10 mouse cellular contexts compared by ENCODE assay signal in the genomic region with DNA sequence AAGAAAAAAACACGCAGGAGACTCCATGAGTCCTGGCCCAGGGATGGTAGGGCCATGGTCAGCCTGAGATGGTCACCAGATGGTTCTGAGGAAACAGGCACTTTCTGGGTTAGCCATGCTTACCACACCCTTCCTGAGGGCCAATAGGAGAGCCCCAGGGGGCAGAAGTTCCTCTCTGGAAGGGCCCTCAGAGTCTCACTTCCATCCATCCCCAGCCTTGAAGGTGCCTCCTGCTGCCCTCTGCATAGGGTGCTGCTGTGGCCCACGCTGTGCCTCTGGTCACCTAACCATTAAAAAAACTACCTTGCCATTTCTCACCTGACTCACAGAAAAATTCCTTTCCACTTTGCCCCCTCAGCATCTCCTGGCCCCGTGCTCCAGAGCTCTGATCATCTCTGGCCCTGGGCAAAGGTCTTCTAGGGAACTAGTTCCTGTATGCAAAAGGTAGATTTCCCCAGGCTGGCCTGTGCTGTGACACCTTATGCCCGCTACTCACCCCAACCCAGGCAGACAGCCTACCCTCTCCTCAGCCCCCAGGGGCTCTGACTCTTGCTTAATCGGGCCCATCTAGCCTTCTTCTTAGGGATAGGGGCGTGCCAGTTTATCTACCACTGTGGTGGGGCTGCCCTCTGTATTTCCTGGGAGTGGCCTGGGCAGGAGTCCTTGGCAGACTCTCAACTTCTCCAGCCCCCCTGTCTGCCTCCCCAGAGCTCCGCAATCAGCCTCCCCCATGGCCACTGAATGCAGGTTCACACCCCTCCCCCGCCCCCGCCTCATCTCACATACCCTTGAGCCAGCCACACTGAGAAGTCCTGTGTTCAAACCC. TPM values are rescaled to one million over a fixed set of nuclear protein-coding genes. Genes with fewer than 3 reads are reported as not detected.
A peak's percentile ranks its signal among the peaks of the same experiment; 100 is the strongest.
DNase-seq lines count a peak whose midpoint lies in the region; ATAC-seq and TF ChIP-seq lines count a peak whose summit lies in the region.
"Had no signal": no experiment of that assay in that cellular context is flagged by ENCODE, and none has a peak within 500 bp of the region (broad histone marks: within the 10 kb centered on the region; RNA-seq: fewer than 3 reads in every experiment).

No protein-coding gene starts in this region.

- WGBS in forebrain, embryonic 16.5 days, result 58% methylated on average over 9 of the region's 9 CpGs
- 55% methylated on average over 9 of the region's 9 CpGs for WGBS in forebrain, embryonic 15.5 days
- WGBS in stomach, embryonic 14.5 days, result 50% methylated on average over 9 of the region's 9 CpGs
- 66% methylated on average over 9 of the region's 9 CpGs for WGBS in cerebellum, adult 2 months

- 0 out of 2 replicates have a peak overlapping the region, but pooled peaks have one; percentile 15 for H3K9ac ChIP-seq in forebrain, embryonic 16.5 days (replicated peaks; ENCODE audit: low read depth, low read length)
- H3K9ac ChIP-seq in forebrain, embryonic 15.5 days (replicated peaks), result no peak overlapping the region
- H3K9ac ChIP-seq in stomach, embryonic 14.5 days (replicated peaks; ENCODE audit: low read depth, low read length), result no peak overlapping the region

- no peak for TF ChIP-seq POLR2A in cerebellum, adult 2 months (IDR thresholded peaks at IDR 0.05; ENCODE audit: borderline replicate concordance, insufficient read depth, low read length)

- no peak overlapping the region for H3K4me2 ChIP-seq in forebrain, embryonic 16.5 days (ENCODE audit: low read length)
- H3K4me2 ChIP-seq in forebrain, embryonic 15.5 days (replicated peaks), result no peak overlapping the region
- H3K4me2 ChIP-seq in stomach, embryonic 14.5 days (replicated peaks; ENCODE audit: low read depth, low read length), result 0 out of 2 replicates have a peak overlapping the region, but pooled peaks have one; percentile 0

- no peak overlapping the region for H3K27ac ChIP-seq in forebrain, embryonic 16.5 days (ENCODE audit: low read length)
- no peak overlapping the region for H3K27ac ChIP-seq in forebrain, embryonic 15.5 days (replicated peaks)
- H3K27ac ChIP-seq in stomach, embryonic 14.5 days (ENCODE audit: low read length), result peak overlapping the region; percentile 48; the same call in 1 of the 2 replicates
- no peak overlapping the region for H3K27ac ChIP-seq in cerebellum, adult 2 months (ENCODE audit: insufficient read depth, low read length)
- H3K27ac ChIP-seq: layer of hippocampus, adult 2 months had no signal

- no peak for ATAC-seq in forebrain, embryonic 16.5 days
- ATAC-seq in forebrain, embryonic 15.5 days (replicated peaks), result no peak
- peak; percentile 31; the same call in 1 of the 2 replicates for ATAC-seq in stomach, embryonic 14.5 days (ENCODE audit: insufficient number of reproducible peaks, insufficient read depth, low FRiP score, low read depth)

- H3K27me3 ChIP-seq in forebrain, embryonic 16.5 days (replicated peaks; ENCODE audit: control insufficient read depth, insufficient read depth, low read length), result no peaks in the 10 kb centered on the region
- H3K27me3 ChIP-seq in forebrain, embryonic 15.5 days, result no peaks in the 10 kb centered on the region
- H3K27me3 ChIP-seq in stomach, embryonic 14.5 days (ENCODE audit: control insufficient read depth, insufficient read depth, low read length), result peaks cover 3% of the 10 kb centered on the region; the same call in 1 of the 2 replicates
- no peaks in the 10 kb centered on the region for H3K27me3 ChIP-seq in cerebellum, adult 2 months (ENCODE audit: control insufficient read depth, insufficient read depth, low read length)

- no peaks in the 10 kb centered on the region for H3K36me3 ChIP-seq in forebrain, embryonic 16.5 days (ENCODE audit: control insufficient read depth, insufficient read depth)
- H3K36me3 ChIP-seq in forebrain, embryonic 15.5 days, result no peaks in the 10 kb centered on the region
- H3K36me3 ChIP-seq in stomach, embryonic 14.5 days (ENCODE audit: control insufficient read depth, insufficient read depth, low read length), result no peaks in the 10 kb centered on the region

- no peaks in the 10 kb centered on the region for H3K9me3 ChIP-seq in forebrain, embryonic 16.5 days (ENCODE audit: control insufficient read depth, low read length)
- H3K9me3 ChIP-seq in forebrain, embryonic 15.5 days, result no peaks in the 10 kb centered on the region
- H3K9me3 ChIP-seq in stomach, embryonic 14.5 days (ENCODE audit: control insufficient read depth, low read depth, low read length), result no peaks in the 10 kb centered on the region

- no peak overlapping the region for H3K4me3 ChIP-seq in forebrain, embryonic 16.5 days (replicated peaks; ENCODE audit: low read length)
- H3K4me3 ChIP-seq in forebrain, embryonic 15.5 days, result no peak overlapping the region
- H3K4me3 ChIP-seq in stomach, embryonic 14.5 days (ENCODE audit: low read depth, low read length), result no peak overlapping the region; the same call in 1 of the 2 replicates
- no peak overlapping the region for H3K4me3 ChIP-seq in cerebellum, adult 2 months (replicated peaks; ENCODE audit: insufficient read depth, low read depth, low read length)
- H3K4me3 ChIP-seq: layer of hippocampus, adult 2 months had no signal

- no peak for TF ChIP-seq CTCF in cerebellum, adult 2 months (IDR thresholded peaks at IDR 0.05; ENCODE audit: borderline replicate concordance, insufficient read depth, low read depth, low read length)

- DNase-seq in ovary, postnatal 36 days (ENCODE audit: low spot score), result peak; percentile 29
- DNase-seq in ovary, postnatal 10 days (ENCODE audit: low spot score), result no peak
- DNase-seq in kidney, postnatal 14 days, result peak; percentile 63
- DNase-seq in gastrocnemius, postnatal 36 days, result no peak
- DNase-seq in cerebellum, adult 2 months, result no peak
- DNase-seq: cerebellum, adult 9-11 months had no signal

- intact Hi-C loops in gastrocnemius, postnatal 36 days (cut with DNase I), result no loop called here

- peaks cover 24% of the 10 kb centered on the region for H3K4me1 ChIP-seq in forebrain, embryonic 16.5 days (replicated peaks; ENCODE audit: control insufficient read depth, insufficient read depth, low read length)
- peaks cover 33% of the 10 kb centered on the region for H3K4me1 ChIP-seq in forebrain, embryonic 15.5 days
- H3K4me1 ChIP-seq in stomach, embryonic 14.5 days (ENCODE audit: control insufficient read depth, insufficient read depth, low read length), result peaks cover 3% of the 10 kb centered on the region; the same call in 1 of the 2 replicates
- H3K4me1 ChIP-seq in cerebellum, adult 2 months (ENCODE audit: control insufficient read depth, insufficient read depth, low read length), result peaks cover 22% of the 10 kb centered on the region

RNA-seq across cellular contexts. Expression of a gene that starts 6.0 kb away (rescaled TPM):
- 16.5 and 25.8 TPM in 2 replicates for polyA plus RNA-seq in forebrain, embryonic 16.5 days (2015; fragmentation: Nextera tagmentation; extraction: Ambion mirVana)
- polyA plus RNA-seq in forebrain, embryonic 15.5 days (2015; fragmentation: Nextera tagmentation; extraction: Ambion mirVana), result 16.3 and 17.7 TPM in 2 replicates
- 8.9 and 11.8 TPM in 2 replicates for polyA plus RNA-seq in stomach, embryonic 14.5 days (2014; fragmentation: Nextera tagmentation; extraction: Ambion mirVana)
- 1 to 10 TPM; 1.2 to 1.4 TPM for total RNA-seq in gastrocnemius, postnatal 36 days (2021)
- polyA plus RNA-seq in cerebellum, adult 2 months (2012; rRNA removed), result 31.6 and 31.8 TPM in 2 replicates

RNA-seq across cellular contexts. Expression of a gene that starts 30.0 kb away (rescaled TPM):
- 36.2 and 37.1 TPM in 2 replicates for polyA plus RNA-seq in forebrain, embryonic 16.5 days (2015; fragmentation: Nextera tagmentation; extraction: Ambion mirVana)
- polyA plus RNA-seq in forebrain, embryonic 15.5 days (2015; fragmentation: Nextera tagmentation; extraction: Ambion mirVana), result 31.3 and 33.2 TPM in 2 replicates
- polyA plus RNA-seq in stomach, embryonic 14.5 days (2014; fragmentation: Nextera tagmentation; extraction: Ambion mirVana), result 18.2 and 18.4 TPM in 2 replicates
- total RNA-seq in gastrocnemius, postnatal 36 days (2021), result 10 to 100 TPM; 13.0 to 15.6 TPM
- 57.6 and 61.2 TPM in 2 replicates for polyA plus RNA-seq in cerebellum, adult 2 months (2012; rRNA removed)

RNA-seq across cellular contexts. Expression of a gene that starts 44.8 kb away (rescaled TPM):
- polyA plus RNA-seq in forebrain, embryonic 16.5 days (2015; fragmentation: Nextera tagmentation; extraction: Ambion mirVana), result 45.1 and 45.5 TPM in 2 replicates
- polyA plus RNA-seq in forebrain, embryonic 15.5 days (2015; fragmentation: Nextera tagmentation; extraction: Ambion mirVana), result 55.1 and 64.8 TPM in 2 replicates
- polyA plus RNA-seq in stomach, embryonic 14.5 days (2014; fragmentation: Nextera tagmentation; extraction: Ambion mirVana), result 136 and 143 TPM in 2 replicates
- 10 to 100 TPM; 15.1 to 20.3 TPM for total RNA-seq in gastrocnemius, postnatal 36 days (2021)
- 13.8 and 14.5 TPM in 2 replicates for polyA plus RNA-seq in cerebellum, adult 2 months (2012; rRNA removed)

RNA-seq across cellular contexts. Expression of a gene that starts 54.8 kb away (rescaled TPM):
- polyA plus RNA-seq in forebrain, embryonic 16.5 days (2015; fragmentation: Nextera tagmentation; extraction: Ambion mirVana), result 26.9 and 30.9 TPM in 2 replicates
- polyA plus RNA-seq in forebrain, embryonic 15.5 days (2015; fragmentation: Nextera tagmentation; extraction: Ambion mirVana), result 23.4 and 27.5 TPM in 2 replicates
- polyA plus RNA-seq in stomach, embryonic 14.5 days (2014; fragmentation: Nextera tagmentation; extraction: Ambion mirVana), result 128 and 148 TPM in 2 replicates
- total RNA-seq in gastrocnemius, postnatal 36 days (2021), result 10 to 100 TPM; 75.3 to 79.8 TPM
- polyA plus RNA-seq in cerebellum, adult 2 months (2012; rRNA removed), result 51.4 and 57.1 TPM in 2 replicates

Comparison
In these comparisons a context has a peak if more than half of its experiments do, and no peak if none do; other contexts are left out.
1. DNase-seq: peak in ovary, postnatal 36 days (single experiment) and kidney, postnatal 14 days (single experiment); none in ovary, postnatal 10 days (single experiment), gastrocnemius, postnatal 36 days (0 of 2) and cerebellum, adult 2 months (0 of 2).